Mouse (Mus musculus) E14TG2a.4 (cell line): Measurements from ENCODE around the gene Trim41.

ENCODE experiments used
- CTCF ChIP-seq: conservative IDR thresholded peaks from 2 replicates; pipeline ENCODE4 v1.5.1; 2014; ENCODE audit warnings: low read length
- NANOG ChIP-seq: IDR thresholded peaks from 2 replicates; pipeline ENCODE4 v1.6.1; 2014; ENCODE audit warnings: borderline replicate concordance, low read length, mixed read lengths
- POU5F1 ChIP-seq: IDR thresholded peaks from 2 replicates; pipeline ENCODE4 v1.6.1; 2014; ENCODE audit warnings: low read length, borderline replicate concordance

DNA sequence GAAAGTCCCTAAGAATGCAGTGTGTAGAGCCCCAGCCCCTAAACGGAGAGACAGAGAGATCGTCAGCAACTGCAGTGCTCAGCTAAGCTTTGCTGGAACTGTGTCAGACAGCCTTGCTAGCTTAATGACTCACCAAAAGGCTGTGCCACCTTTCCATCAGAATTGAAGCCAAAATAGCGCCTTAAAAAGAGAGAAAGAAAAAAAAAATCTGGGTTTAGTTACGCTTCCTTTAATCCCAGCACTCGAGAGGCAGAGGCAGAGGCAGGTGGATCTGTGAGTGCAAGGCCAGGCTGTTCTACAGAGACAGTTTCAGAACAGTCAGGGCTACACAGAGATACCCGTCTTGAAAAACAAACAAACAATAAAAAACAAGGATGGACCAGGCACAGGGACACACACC is 27.2 kb upstream of the Trim41 start:
- TF ChIP-seq CTCF (no peak), POU5F1 (no peak), NANOG (no peak)
